Mouse (Mus musculus) layer of hippocampus, postnatal 14 days (tissue): ENCODE data around the gene Tom1l2. TPM values are rescaled to one million over a fixed set of nuclear protein-coding genes. Genes with fewer than 3 reads are reported as not detected.

Experiments used
- DNase-seq, 2 experiments: peaks; one replicate each; pipeline ENCODE4 v3.0.0; 2021 to 2022; ENCODE audit warnings: low spot score in 2 of 2, mixed read lengths in 1 of 2
- total RNA-seq, 2 experiments: library from RNA; stranded (reverse); gene quantifications; 2 replicates each; pipeline ENCODE4 v1.2.3; 2021

Gene Tom1l2
- total RNA-seq, 2 experiments from 2014 or later = 140 to 147 TPM

DNA sequence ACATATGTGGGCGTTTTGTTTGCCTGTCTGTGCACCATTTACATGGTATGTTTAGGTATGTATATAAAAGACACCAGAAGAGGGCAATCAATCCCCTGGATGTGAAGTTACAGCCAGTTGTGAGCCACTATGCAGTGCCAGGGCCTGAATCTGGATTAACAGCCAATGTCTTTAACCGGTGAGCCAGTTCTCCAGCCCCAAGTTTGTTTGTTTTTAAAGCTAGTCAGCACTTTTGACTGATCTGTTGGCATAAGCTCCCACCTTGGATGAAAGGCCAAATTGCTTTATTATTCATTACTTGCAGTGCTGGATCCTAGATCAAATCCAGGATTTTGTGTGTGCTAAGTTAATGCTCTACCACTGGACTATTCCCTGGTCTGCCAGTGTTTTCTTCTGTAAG lies 1.3 kb downstream of the Tom1l2 start:
- DNase-seq = peak in 1 of 2 experiments; percentile 46

- DNase-seq = peak in 1 of 2 experiments; percentile 67
Measured at GRCm38 (mm10) chr11:60346537-60346936, 6.2 kb downstream of the Tom1l2 start.

DNA sequence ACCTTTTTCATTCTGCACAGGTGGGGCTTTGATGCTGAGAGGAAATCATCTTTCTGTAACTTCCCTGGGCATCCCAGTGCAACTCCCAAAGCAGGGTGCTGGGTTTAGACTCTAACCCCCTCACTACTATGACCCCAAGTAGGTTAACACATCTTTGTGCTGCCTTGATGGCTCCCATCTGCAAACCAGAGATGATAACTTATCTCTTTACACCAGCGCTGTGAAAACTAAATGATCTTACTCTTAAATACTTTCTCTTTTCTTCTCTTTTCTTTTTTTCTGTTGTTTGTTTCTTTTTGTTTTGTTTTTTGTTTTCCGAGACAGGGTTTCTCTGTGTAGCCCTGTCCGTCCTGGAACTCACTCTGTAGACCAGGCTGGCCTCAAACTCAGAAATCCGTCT lies 6.8 kb downstream of the Tom1l2 start:
- no peak for DNase-seq

DNA sequence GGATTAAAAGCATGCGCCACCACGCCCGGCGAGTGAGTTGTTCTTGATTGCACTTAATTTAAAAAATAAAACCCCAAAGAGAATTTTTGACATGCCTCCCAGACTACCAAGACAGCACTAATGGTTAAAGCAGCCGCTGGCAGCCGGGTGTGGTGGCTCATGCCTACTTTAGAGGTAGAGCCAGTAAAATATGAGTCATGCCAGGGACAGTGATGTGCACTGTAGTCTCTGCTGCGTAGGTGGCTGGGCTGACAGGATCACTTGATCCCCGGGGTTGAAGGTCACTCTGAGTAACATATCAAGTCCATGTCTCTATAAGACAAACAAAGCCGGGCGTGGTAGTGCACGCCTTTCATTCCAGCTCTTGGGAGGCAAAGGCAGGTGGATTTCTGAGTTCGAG lies 13.3 kb downstream of the Tom1l2 start:
- no peak for DNase-seq

- no peak for DNase-seq
Measured at GRCm38 (mm10) chr11:60338291-60338690, 14.4 kb downstream of the Tom1l2 start.

- DNase-seq = no peak
Measured at GRCm38 (mm10) chr11:60335771-60336170, 16.9 kb downstream of the Tom1l2 start.

GRCm38 (mm10) chr11:60334124-60334523 lies 18.6 kb downstream of the Tom1l2 start:
- peak in 1 of 2 experiments; percentile 55 for DNase-seq

DNA sequence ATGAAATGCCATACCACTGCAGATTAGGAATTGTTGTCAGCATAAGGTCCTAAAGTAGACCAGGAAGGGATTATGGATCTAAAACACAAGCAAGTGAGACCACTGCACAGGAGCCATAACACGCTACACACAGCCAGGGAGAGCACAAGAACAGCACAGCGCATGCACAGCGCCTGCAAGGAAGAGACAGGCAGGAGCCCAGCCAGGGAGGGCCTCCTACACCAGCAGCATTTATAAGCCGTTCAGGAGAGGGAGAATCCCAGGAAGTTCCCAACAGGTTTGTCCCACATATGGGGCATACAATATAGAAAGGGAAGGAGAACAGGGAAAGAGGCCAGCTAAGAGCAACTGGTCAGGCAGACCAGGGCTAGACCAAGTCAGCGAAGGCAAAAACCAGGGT lies 19.2 kb downstream of the Tom1l2 start:
- no peak for DNase-seq

DNA sequence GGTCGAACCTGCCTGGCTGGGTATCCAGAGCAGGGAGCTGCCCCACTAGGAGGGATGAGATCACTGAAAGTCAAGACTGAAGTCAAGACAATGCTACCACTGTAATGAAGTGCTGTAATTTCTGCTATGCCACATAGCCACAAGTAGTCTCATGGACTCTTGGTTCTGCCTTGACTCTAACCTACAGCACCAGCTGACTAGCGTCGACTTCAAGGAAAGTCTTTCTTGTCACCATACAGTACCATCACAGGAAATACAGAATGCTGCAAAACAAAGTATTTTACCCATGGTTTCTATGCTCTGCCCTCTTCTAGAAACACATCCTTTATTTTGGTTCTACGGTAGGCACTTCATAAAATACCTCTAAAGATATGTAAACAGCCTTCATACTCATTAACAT lies 22.2 kb downstream of the Tom1l2 start:
- no peak for DNase-seq

GRCm38 (mm10) chr11:60323731-60324130 lies 29.0 kb downstream of the Tom1l2 start:
- no peak for DNase-seq

DNA sequence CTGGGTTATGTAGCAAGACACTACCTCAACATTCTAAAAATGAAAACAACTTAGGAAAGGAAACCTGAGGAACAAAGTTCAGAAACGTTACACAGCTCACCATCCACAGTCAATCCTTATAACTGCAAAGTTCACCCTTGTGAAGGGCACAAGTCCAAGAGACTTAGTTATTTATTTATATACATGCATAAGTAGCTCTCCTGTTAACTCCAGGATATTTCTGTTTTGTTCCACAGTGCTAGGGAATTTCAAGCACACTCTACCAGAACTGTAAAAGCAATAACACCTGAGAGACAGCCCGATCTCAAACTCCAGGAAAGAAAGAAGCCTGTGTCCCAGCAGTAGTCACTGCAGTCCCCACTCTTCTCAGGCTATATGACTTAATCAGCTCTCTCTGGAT lies 31.3 kb downstream of the Tom1l2 start:
- no peak for DNase-seq

- DNase-seq = no peak
Measured at GRCm38 (mm10) chr11:60320426-60321037, 32.2 kb downstream of the Tom1l2 start.

DNA sequence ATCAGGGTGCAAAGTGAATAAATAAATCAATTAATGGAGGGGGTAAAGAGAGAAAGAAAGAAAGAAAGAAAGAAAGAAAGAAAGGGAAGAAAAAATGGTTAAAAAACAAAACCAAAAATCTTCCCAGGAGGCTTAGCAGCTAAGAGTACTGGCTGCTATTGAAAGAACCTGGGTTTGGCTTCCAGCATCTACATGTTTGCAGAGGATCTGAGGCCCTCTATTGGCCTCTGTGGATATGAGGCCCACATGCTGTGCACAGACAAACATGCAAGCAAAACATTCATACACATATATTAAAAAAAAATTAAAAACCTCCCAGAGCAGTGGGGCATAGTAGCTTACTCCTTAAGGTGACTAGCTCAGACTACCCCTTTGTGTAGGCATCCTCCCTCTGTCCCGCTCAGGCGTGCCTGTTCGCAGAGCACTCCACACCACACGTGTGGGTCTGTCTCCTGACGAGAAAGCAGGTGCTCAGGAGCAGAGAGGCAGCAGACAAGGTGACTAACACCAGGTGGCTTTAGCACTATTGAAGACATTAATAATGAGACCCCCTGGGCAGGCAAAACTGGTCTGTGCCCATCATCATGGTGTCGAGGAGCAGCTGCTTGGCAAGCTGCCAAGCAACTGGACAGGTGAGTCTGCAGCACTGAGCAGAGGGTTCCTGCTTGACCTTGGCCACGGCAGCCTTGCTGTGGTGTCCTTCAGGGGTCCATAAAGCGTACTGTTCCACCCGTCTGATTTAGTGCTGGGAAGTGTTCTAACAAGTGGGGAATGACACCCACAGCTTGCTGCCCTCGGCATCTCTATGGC lies 33.2 kb downstream of the Tom1l2 start:
- DNase-seq = no peak

DNA sequence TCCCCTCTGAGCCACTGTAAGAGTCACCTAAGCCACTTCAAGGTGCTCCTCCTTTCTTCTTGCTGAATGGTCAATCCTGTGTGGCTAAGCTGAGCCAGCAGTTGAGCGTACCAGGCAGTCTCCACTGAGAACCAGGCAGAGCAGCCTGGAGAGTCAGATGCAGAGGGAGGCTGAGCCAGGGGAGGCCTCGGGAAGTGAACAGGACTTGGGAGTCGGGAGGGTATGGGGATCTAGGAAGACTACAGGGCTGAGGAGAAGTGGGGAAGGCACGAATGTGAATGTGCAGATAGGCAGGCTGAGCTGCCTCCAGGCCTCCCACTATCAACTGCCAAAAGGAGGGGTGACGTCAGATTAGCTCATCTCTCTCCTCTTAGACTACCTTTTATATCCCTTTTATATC lies 34.0 kb downstream of the Tom1l2 start:
- DNase-seq = no peak

GRCm38 (mm10) chr11:60317376-60318102 lies 35.2 kb downstream of the Tom1l2 start:
- no peak for DNase-seq

GRCm38 (mm10) chr11:60316883-60317282 lies 35.8 kb downstream of the Tom1l2 start:
- no peak for DNase-seq

GRCm38 (mm10) chr11:60316250-60316649 lies 36.5 kb downstream of the Tom1l2 start:
- DNase-seq = no peak

- DNase-seq = peak; percentile 88 to 91
Measured at GRCm38 (mm10) chr11:60311025-60311854, 41.5 kb downstream of the Tom1l2 start.

DNA sequence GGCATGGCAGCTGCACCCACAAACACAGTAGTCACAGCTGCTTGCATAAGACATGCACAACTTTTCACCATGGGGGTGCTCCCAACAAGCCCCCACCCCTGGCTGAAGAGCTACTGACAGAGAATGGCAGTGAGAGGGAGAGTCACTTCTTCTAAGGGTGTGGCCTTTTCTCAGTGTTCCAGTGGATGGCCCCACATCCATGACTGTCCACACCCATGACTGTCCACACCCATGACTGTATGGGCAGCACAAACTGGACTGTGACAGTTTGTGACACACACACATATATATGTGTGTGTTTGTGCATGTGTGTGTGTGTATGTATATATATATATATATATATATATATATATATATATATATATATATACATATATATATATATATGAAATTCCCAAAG lies 42.8 kb downstream of the Tom1l2 start:
- DNase-seq = no peak

DNA sequence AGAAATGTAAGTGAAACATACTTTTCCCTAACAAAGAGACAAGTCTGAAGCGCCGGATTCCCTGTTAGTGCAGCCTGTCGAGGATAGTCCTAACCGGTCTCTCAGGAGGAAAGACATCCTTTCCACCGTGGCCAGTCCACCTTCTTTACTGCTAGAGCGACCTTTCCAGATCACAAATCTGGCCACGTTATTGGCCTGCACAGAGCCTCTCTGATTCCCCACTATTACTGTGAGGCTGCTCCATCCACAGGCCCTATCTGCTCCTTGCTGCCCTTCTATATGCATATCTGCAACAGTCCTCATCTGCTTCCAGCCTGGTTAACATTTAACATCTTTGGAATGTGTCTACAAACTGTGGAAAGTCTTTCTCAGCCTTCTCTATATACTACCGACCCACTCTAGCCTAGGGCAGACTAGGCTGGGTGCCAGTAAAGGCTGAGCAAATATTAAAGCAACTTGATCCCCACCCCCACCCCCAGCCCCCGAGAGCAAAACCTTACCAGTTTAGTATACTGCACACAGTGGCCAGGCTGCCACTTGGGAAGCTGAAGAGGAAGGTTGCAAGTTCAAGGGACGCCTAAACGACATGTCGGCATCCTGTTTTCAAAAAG lies 44.1 kb downstream of the Tom1l2 start:
- DNase-seq = no peak

- no peak for DNase-seq
Measured at GRCm38 (mm10) chr11:60308061-60308460, 44.6 kb downstream of the Tom1l2 start.
